Mouse (Mus musculus): ENCODE measurements around the gene 4930469K13Rik.

DNA sequence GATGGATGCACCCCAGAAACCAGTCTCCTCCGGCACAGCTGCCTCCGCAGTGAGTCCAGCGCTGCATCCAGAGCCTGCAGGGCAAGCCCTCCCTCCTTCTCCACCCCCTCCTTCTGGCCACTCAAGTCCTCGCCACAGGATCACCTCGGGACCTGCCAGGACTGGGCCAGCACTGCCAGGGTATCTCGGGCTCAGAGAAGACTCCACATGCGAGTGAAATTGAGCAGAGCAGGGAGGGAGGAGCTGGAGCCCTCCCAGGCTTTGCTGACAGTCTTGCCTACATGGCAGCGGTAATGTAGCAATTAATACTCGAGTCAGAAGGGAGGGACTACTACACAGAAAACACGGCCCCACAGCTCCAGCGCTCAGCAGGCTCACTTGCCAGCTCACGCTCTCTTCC, 105.4 kb downstream of the 4930469K13Rik start, which contains the start of gene Kcnip1:
- no peak for TF ChIP-seq CTCF (IDR thresholded peaks at IDR 0.05; ENCODE audit: borderline replicate concordance, control insufficient read depth, extremely low read depth, insufficient read depth, low read length, poor library complexity)
- TF ChIP-seq POLR2A (IDR thresholded peaks at IDR 0.05; ENCODE audit: control insufficient read depth, extremely low read depth, insufficient read depth, low read length, poor library complexity) = no peak
